Mouse (Mus musculus) urinary bladder, postnatal 14 days (tissue): Measurements from ENCODE around the gene Synj2.

Experiments
- DNase-seq: peaks from one replicate; pipeline ENCODE4 v3.0.0; 2021; ENCODE audit warnings: low spot score

Synj2 gene

GRCm38 (mm10) chr17:5975099-5975977, 34.3 kb downstream of the Synj2 start:
- peak; percentile 69 for DNase-seq

GRCm38 (mm10) chr17:5976221-5977055, 35.4 kb downstream of the Synj2 start:
- no peak for DNase-seq

- peak; percentile 63 for DNase-seq
These were observed 36.2 kb downstream of the Synj2 start for GRCm38 (mm10) chr17:5977056-5977920.

- DNase-seq, result no peak
These were observed 36.9 kb downstream of the Synj2 start for GRCm38 (mm10) chr17:5977921-5978504.

GRCm38 (mm10) chr17:5978505-5979077, 37.5 kb downstream of the Synj2 start:
- no peak for DNase-seq

GRCm38 (mm10) chr17:5980860-5981259, 39.8 kb downstream of the Synj2 start:
- DNase-seq, result peak; percentile 50

GRCm38 (mm10) chr17:5983150-5983549, 42.1 kb downstream of the Synj2 start:
- no peak for DNase-seq

- DNase-seq, result no peak
These were observed 42.8 kb downstream of the Synj2 start for GRCm38 (mm10) chr17:5983901-5984300.

- no peak for DNase-seq
These were observed 43.7 kb downstream of the Synj2 start for GRCm38 (mm10) chr17:5984700-5985231.

- no peak for DNase-seq
These were observed 44.2 kb downstream of the Synj2 start for GRCm38 (mm10) chr17:5985271-5985670.

- DNase-seq, result no peak
These were observed 46.4 kb downstream of the Synj2 start for GRCm38 (mm10) chr17:5987271-5988056.

GRCm38 (mm10) chr17:5988102-5988501, 47.0 kb downstream of the Synj2 start:
- DNase-seq, result no peak

- no peak for DNase-seq
These were observed 51.9 kb downstream of the Synj2 start for GRCm38 (mm10) chr17:5992866-5993580.

- DNase-seq, result no peak
These were observed 52.6 kb downstream of the Synj2 start for GRCm38 (mm10) chr17:5993581-5994260.

- DNase-seq, result peak; percentile 62
These were observed 53.5 kb downstream of the Synj2 start for GRCm38 (mm10) chr17:5994606-5995005.

- no peak for DNase-seq
These were observed 55.5 kb downstream of the Synj2 start for GRCm38 (mm10) chr17:5996589-5996988.

- peak; percentile 33 for DNase-seq
These were observed 56.5 kb downstream of the Synj2 start for GRCm38 (mm10) chr17:5997380-5998234.

- DNase-seq, result no peak
These were observed 57.1 kb downstream of the Synj2 start for GRCm38 (mm10) chr17:5998235-5998500.
